Mouse (Mus musculus) embryo, embryonic 10 days (tissue): Measurements from ENCODE around the gene Wiz.
A peak's percentile ranks its signal among the peaks of the same experiment; 100 is the strongest.

Experiments used
- DNase-seq: peaks from one replicate; pipeline ENCODE4 v3.0.0-alpha.2; 2015; ENCODE audit warnings: low spot score

Gene Wiz

GRCm38 (mm10) chr17:32389101-32389659, at the start of gene Wiz:
Gene Wiz, minus strand, starts transcription at chr17:32389439.
- DNase-seq: peak; percentile 91

GRCm38 (mm10) chr17:32437106-32437505, 47.9 kb upstream of the Wiz start:
- no peak for DNase-seq

- no peak for DNase-seq
These were observed 45.9 kb upstream of the Wiz start for GRCm38 (mm10) chr17:32435151-32435550.

GRCm38 (mm10) chr17:32434324-32434723, 45.1 kb upstream of the Wiz start:
- DNase-seq: no peak

- DNase-seq: peak; percentile 54
These were observed 42.7 kb upstream of the Wiz start for GRCm38 (mm10) chr17:32431972-32432371.

GRCm38 (mm10) chr17:32426610-32427009, 37.4 kb upstream of the Wiz start:
- DNase-seq: no peak

- DNase-seq: no peak
These were observed 34.8 kb upstream of the Wiz start, which contains the start of gene Pglyrp2 for GRCm38 (mm10) chr17:32424034-32424433. Gene Pglyrp2, minus strand, starts transcription at chr17:32424167.

- DNase-seq: no peak
These were observed 31.5 kb upstream of the Wiz start for GRCm38 (mm10) chr17:32420781-32421180.

GRCm38 (mm10) chr17:32419989-32420388, 30.8 kb upstream of the Wiz start:
- no peak for DNase-seq

GRCm38 (mm10) chr17:32416771-32417170, 27.5 kb upstream of the Wiz start:
- DNase-seq: no peak

- DNase-seq: no peak
These were observed 26.3 kb upstream of the Wiz start for GRCm38 (mm10) chr17:32415417-32416020.

GRCm38 (mm10) chr17:32411898-32412297, 22.7 kb upstream of the Wiz start:
- no peak for DNase-seq

- DNase-seq: no peak
These were observed 14.2 kb upstream of the Wiz start, which contains the start of gene Rasal3 for GRCm38 (mm10) chr17:32403417-32403816. Gene Rasal3, minus strand, starts transcription at chr17:32403583.

GRCm38 (mm10) chr17:32402779-32403157, 13.5 kb upstream of the Wiz start:
- no peak for DNase-seq

- no peak for DNase-seq
These were observed 13.0 kb upstream of the Wiz start for GRCm38 (mm10) chr17:32402011-32402778.

GRCm38 (mm10) chr17:32396266-32396665, 7.0 kb upstream of the Wiz start:
- peak; percentile 27 for DNase-seq

GRCm38 (mm10) chr17:32393944-32394343, 4.7 kb upstream of the Wiz start:
- no peak for DNase-seq

GRCm38 (mm10) chr17:32388370-32389100, 704 bp downstream of the Wiz start:
- peak; percentile 55 for DNase-seq

- no peak for DNase-seq
These were observed 1.3 kb downstream of the Wiz start for GRCm38 (mm10) chr17:32387986-32388369.

GRCm38 (mm10) chr17:32386659-32387432, 2.4 kb downstream of the Wiz start:
- peak; percentile 53 for DNase-seq

GRCm38 (mm10) chr17:32383661-32384060, 5.6 kb downstream of the Wiz start:
- no peak for DNase-seq

- DNase-seq: no peak
These were observed 6.7 kb downstream of the Wiz start for GRCm38 (mm10) chr17:32382576-32382975.
